Mouse (Mus musculus) testis, adult 2 months (tissue): ENCODE measurements around the gene Thsd4.

Source experiments
- CTCF ChIP-seq: fragments of 200-500 bp; IDR thresholded peaks from 2 replicates; pipeline ENCODE4 v1.5.1; 2012; ENCODE audit warnings: low read depth, mild to moderate bottlenecking, inconsistent platforms, low read length, moderate library complexity; ENCODE audit not compliant: control insufficient read depth, insufficient read depth, insufficient replicate concordance
- POLR2A ChIP-seq: fragments of 200-500 bp; IDR thresholded peaks from 2 replicates; pipeline ENCODE4 v1.6.1; 2012; ENCODE audit warnings: low read depth, mild to moderate bottlenecking, inconsistent platforms, low read length, moderate library complexity; ENCODE audit not compliant: control insufficient read depth

- no peak for TF ChIP-seq CTCF
- no peak for TF ChIP-seq POLR2A
Measured at GRCm38 (mm10) chr9:60236155-60236554, 285.7 kb downstream of the Thsd4 start.
